Mouse (Mus musculus) forebrain, embryonic 12.5 days (tissue): ENCODE data around the gene Maip1. TPM values are rescaled to one million over a fixed set of nuclear protein-coding genes. Genes with fewer than 3 reads are reported as not detected.

Experiments
- ATAC-seq: fragments of 200-750 bp; cut with Nextera tagmentation; 2 replicates; pipeline ENCODE4 v1.8.0; 2017; ENCODE audit warnings: moderate TSS enrichment; ENCODE audit not compliant: low FRiP score
- H3K27ac ChIP-seq: fragments of 300-500 bp; sonication (generic); 2 replicates; pipeline ENCODE4 v1.5.1; 2016; ENCODE audit warnings: mild to moderate bottlenecking
- H3K27me3 ChIP-seq: fragments of 300-500 bp; sonication (generic); 2 replicates; pipeline ENCODE4 v1.6.1; 2016; ENCODE audit warnings: mild to moderate bottlenecking
- H3K36me3 ChIP-seq: fragments of 300-500 bp; sonication (generic); replicated peaks from 2 replicates; pipeline ENCODE4 v1.6.1; 2016; ENCODE audit warnings: mild to moderate bottlenecking
- H3K4me1 ChIP-seq: fragments of 300-500 bp; sonication (generic); 2 replicates; pipeline ENCODE4 v1.6.1; 2016
- H3K4me2 ChIP-seq: fragments of 300-500 bp; sonication (generic); 2 replicates; pipeline ENCODE4 v1.6.1; 2016; ENCODE audit warnings: mild to moderate bottlenecking, moderate library complexity
- H3K4me3 ChIP-seq: fragments of 300-500 bp; sonication (generic); replicated peaks from 2 replicates; pipeline ENCODE4 v1.5.1; 2016; ENCODE audit warnings: mild to moderate bottlenecking
- H3K9ac ChIP-seq: fragments of 300-500 bp; sonication (generic); 2 replicates; pipeline ENCODE4 v1.6.1; 2016; ENCODE audit warnings: mild to moderate bottlenecking
- H3K9me3 ChIP-seq: fragments of 300-500 bp; sonication (generic); 2 replicates; pipeline ENCODE4 v1.6.1; 2016
- WGBS: fragments of 180-500 bp; shearing (Covaris S2); methylation state at CpG from one replicate; pipeline ENCODE4 v1.1.7; 2016; 5-methylcytosine and 5-hydroxymethylcytosine counted together
- polyA plus RNA-seq: library from polyadenylated mRNA; unstranded; fragments of >200 nt; fragmentation: Nextera tagmentation; extraction: Ambion mirVana; gene quantifications from 2 replicates; pipeline ENCODE4 v1.2.1, GENCODE M21; 2016

Gene Maip1
- polyA plus RNA-seq, 1 experiment from 2014 or later: 16.9 TPM

DNA sequence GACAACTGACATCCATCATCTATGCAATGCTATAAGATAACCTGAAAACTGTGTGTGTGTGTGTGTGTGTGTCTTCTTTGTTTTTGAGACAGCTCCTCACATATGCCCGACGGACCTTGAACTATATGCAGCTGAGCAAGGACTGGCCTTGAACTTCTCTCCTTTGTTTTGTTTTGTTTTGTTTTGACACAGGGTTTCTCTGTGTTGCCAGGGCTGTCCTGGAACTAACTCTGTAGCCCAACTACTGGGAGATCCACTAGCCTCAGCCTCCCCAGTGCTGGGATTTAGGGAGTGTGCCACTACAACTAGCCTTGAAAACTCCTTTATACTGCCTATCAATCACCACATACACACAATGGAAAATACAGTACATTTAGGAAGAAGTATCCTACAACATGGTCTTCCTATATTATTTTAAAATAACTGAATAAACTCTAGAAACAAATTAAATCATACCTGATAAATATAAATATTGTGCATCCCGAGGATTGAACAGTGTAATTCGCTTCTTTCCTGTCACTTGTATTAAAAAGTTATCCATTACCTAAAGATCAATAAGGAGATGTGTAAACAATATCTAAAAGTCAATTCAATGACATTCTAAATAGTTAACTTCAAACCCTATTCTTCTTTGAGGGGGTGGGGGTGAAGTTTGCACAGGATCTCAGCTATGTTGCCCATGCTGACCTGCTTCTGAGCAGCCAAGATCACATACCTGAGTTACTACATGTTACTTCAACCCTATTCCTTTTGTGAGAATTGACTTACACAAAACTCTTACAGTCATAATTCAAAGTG lies 14.9 kb upstream of the Maip1 start:
- Histone ChIP-seq H3K27me3 (no peaks in the 10 kb centered on the region), H3K36me3 (peaks cover 13% of the 10 kb centered on the region), H3K9me3 (no peaks in the 10 kb centered on the region), H3K9ac (no peak overlapping the region), H3K4me1 (no peaks in the 10 kb centered on the region), H3K4me2 (no peak overlapping the region), H3K4me3 (no peak overlapping the region), H3K27ac (no peak overlapping the region)
- ATAC-seq: no peak
- 96% methylated on average over 4 of the region's 4 CpGs for WGBS

- Histone ChIP-seq H3K36me3 (peaks cover 16% of the 10 kb centered on the region), H3K4me1 (no peaks in the 10 kb centered on the region), H3K4me2 (no peak overlapping the region), H3K4me3 (no peak overlapping the region), H3K27ac (no peak overlapping the region), H3K9me3 (no peaks in the 10 kb centered on the region), H3K9ac (no peak overlapping the region), H3K27me3 (no peaks in the 10 kb centered on the region)
- no peak for ATAC-seq
- WGBS: 83% methylated on average over 4 of the region's 4 CpGs
Measured at GRCm38 (mm10) chr1:57392417-57392816, 13.7 kb upstream of the Maip1 start.

GRCm38 (mm10) chr1:57394051-57394450 lies 12.1 kb upstream of the Maip1 start:
- Histone ChIP-seq H3K27me3 (no peaks in the 10 kb centered on the region), H3K4me1 (no peaks in the 10 kb centered on the region), H3K4me3 (no peak overlapping the region), H3K9me3 (no peaks in the 10 kb centered on the region), H3K4me2 (no peak overlapping the region), H3K36me3 (peaks cover 15% of the 10 kb centered on the region), H3K27ac (no peak overlapping the region), H3K9ac (no peak overlapping the region)
- 68% methylated on average over 3 of the region's 3 CpGs for WGBS
- no peak for ATAC-seq

- Histone ChIP-seq H3K4me1 (peaks cover under 1% of the 10 kb centered on the region; the same call in 1 of the 2 replicates), H3K36me3 (peaks cover 12% of the 10 kb centered on the region), H3K4me3 (no peak overlapping the region), H3K27ac (no peak overlapping the region), H3K27me3 (no peaks in the 10 kb centered on the region), H3K4me2 (no peak overlapping the region), H3K9ac (no peak overlapping the region), H3K9me3 (no peaks in the 10 kb centered on the region)
- ATAC-seq: no peak
- WGBS: 91% methylated on average over 2 of the region's 2 CpGs
Measured at GRCm38 (mm10) chr1:57400321-57400720, 5.8 kb upstream of the Maip1 start.

DNA sequence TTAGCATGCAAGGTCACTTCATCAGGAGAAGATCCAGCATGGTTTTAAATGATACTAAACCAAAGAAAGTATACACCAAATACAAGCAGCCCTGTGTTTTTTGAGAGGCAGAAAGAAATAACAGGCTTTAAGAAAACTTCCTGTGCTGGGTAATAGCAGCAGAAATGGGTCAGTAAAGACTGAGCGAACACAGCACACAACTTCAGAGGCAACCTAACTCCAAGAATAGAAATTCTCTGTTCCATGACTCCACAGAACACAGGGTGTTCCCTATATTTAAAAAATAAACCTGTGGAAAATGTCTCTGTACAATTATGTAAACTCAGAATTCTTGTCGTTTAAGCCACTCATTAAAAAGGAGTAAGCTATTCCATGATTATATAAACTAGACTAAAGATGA lies 5.3 kb upstream of the Maip1 start:
- peaks cover 12% of the 10 kb centered on the region for H3K36me3 ChIP-seq
- no peak for ATAC-seq

DNA sequence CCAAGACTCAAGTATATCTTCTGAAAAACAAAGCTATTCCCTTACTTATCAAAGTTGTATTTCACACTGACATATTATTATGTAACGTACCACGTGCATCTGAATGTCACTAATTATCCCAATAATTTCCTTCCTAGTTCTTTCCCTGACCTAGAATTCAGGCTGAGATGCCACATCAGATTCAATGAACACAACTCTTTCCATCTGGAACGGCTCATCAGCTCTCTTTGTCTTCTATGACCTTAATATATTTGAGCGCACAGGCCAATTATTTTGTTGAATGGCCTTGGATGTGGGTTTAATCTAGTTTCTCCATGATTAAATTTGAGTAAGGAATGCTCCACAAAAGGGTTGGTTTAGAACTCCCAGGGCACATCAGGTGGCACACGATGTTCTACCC lies 4.0 kb upstream of the Maip1 start:
- Histone ChIP-seq H3K9ac (no peak overlapping the region), H3K4me3 (no peak overlapping the region), H3K4me1 (peaks cover 7% of the 10 kb centered on the region), H3K9me3 (no peaks in the 10 kb centered on the region), H3K27ac (no peak overlapping the region), H3K36me3 (peaks cover 7% of the 10 kb centered on the region), H3K4me2 (no peak overlapping the region), H3K27me3 (no peaks in the 10 kb centered on the region)
- WGBS: 88% methylated on average over 5 of the region's 5 CpGs
- no peak for ATAC-seq

More for the DNA sequence above, 5.3 kb upstream of the Maip1 start:
- Histone ChIP-seq H3K27ac (no peak overlapping the region), H3K9me3 (no peaks in the 10 kb centered on the region), H3K4me2 (no peak overlapping the region), H3K4me3 (no peak overlapping the region), H3K4me1 (peaks cover 5% of the 10 kb centered on the region), H3K27me3 (no peaks in the 10 kb centered on the region), H3K9ac (no peak overlapping the region)
- 94% methylated on average over 2 of the region's 2 CpGs for WGBS

- H3K9me3 ChIP-seq: no peaks in the 10 kb centered on the region
- no peak for ATAC-seq
- H3K4me2 ChIP-seq: no peak overlapping the region
- no peak overlapping the region for H3K9ac ChIP-seq
- H3K36me3 ChIP-seq: peaks cover 23% of the 10 kb centered on the region
- no peak overlapping the region for H3K27ac ChIP-seq
- peaks cover 25% of the 10 kb centered on the region for H3K4me1 ChIP-seq
- H3K27me3 ChIP-seq: no peaks in the 10 kb centered on the region
- 95% methylated on average over 2 of the region's 2 CpGs for WGBS
- H3K4me3 ChIP-seq: no peak overlapping the region
Measured at GRCm38 (mm10) chr1:57408994-57409393, 2.9 kb downstream of the Maip1 start.

DNA sequence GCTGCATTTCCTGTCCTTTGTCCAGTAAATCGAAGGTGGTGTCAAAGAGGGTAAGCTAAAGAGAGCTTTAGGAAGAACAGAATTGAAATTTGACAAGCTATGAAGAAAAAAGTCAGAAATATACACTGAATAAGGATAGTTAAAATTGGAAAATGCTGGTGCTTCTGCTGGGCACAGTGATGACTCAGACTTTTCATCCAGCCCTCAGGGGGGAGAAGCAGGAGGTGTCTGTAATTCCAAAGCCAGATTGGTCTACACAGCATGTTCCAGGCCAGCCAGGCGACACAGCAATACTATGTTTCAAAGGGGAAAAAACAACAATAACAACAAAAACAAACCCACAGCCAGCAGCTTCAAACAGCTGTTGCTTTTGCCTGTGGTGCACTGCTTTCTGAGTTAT lies 7.3 kb downstream of the Maip1 start:
- Histone ChIP-seq H3K27ac (no peak overlapping the region), H3K4me2 (no peak overlapping the region), H3K4me3 (no peak overlapping the region), H3K36me3 (peaks cover 43% of the 10 kb centered on the region), H3K27me3 (no peaks in the 10 kb centered on the region), H3K9ac (no peak overlapping the region), H3K9me3 (no peaks in the 10 kb centered on the region), H3K4me1 (peaks cover 7% of the 10 kb centered on the region)
- 84% methylated on average over 2 of the region's 2 CpGs for WGBS
- no peak for ATAC-seq

DNA sequence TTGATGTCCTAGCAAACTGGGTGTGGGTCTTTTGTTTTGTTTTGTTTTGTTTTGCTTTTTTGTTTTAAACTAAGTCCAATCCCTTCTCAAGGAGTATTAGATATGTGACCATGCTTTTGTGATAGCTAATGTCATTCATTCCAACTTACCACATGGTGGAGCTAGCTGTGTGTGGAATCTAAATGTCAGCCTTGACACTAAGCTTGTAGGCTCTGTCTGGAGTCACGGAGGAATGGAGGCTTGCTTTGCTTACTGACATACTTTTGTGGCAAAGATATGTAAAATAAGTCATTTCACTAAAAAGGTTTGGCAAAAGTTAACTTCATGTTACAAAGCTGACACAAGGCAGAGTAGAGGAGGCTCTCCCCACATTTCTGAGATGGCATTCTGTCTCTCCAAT lies 17.6 kb downstream of the Maip1 start:
- no peak overlapping the region for H3K27ac ChIP-seq
- no peaks in the 10 kb centered on the region for H3K36me3 ChIP-seq
- ATAC-seq: no peak
- no peaks in the 10 kb centered on the region for H3K9me3 ChIP-seq
- no peak overlapping the region for H3K4me3 ChIP-seq
- H3K9ac ChIP-seq: no peak overlapping the region
- peaks cover 5% of the 10 kb centered on the region for H3K4me1 ChIP-seq
- no peaks in the 10 kb centered on the region for H3K27me3 ChIP-seq
- no peak overlapping the region for H3K4me2 ChIP-seq
- WGBS: 6% methylated on average over 1 of the region's 1 CpGs

DNA sequence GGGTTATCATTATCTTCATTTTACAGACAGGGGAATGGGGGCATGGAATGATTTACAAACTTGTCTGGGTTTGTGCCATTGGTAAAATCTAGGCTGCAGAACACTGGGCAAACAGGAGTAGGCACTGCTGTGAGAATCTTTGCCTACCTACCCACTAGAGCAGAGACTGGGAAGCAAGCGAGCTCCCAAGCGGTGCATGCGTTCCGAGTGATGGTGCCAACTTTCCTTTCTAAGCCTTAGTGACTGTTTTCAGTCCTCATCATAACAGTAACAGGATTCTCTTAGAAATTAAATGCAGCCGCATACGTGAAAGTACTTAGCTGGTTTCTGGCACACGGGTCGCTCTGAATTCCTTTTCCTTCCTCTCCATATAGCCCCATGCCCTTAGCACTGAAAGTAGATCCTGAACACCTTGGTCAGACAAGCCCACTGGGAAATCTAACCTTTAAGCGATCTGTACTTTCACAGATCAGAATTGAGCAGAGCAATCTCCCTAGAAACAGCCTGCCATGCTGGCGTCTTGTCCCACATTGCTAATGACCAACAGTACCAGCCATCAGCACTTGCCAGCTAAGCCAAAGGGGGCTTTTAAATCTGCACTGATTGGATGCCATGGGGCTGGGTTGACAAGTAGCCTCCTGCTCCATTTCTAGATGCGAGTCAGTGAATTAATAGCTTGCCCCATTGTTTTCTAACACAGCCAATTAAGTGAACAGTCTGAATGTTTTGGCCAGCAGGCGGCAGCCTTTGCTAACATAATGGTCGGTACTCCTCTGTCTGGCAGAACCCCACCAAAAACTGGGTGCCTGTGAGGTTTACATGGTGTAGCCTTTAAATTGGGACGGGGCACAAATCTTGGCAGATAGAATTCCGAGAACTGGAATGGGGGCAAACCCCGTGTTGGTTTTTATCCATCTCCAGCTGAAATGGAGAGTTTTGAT lies 22.5 kb downstream of the Maip1 start:
- no peak overlapping the region for H3K9ac ChIP-seq
- WGBS: 51% methylated on average over 16 of the region's 16 CpGs
- peak; percentile 90 for ATAC-seq
- no peak overlapping the region for H3K4me3 ChIP-seq
- H3K4me2 ChIP-seq: peak overlapping the region; percentile 38
- no peaks in the 10 kb centered on the region for H3K9me3 ChIP-seq
- H3K36me3 ChIP-seq: no peaks in the 10 kb centered on the region
- no peak overlapping the region for H3K27ac ChIP-seq
- peaks cover 20% of the 10 kb centered on the region for H3K4me1 ChIP-seq
- no peaks in the 10 kb centered on the region for H3K27me3 ChIP-seq

- H3K9ac ChIP-seq: 0 out of 2 replicates have a peak overlapping the region, but pooled peaks have one; percentile 25
- peak overlapping the region; percentile 50; the same call in 1 of the 2 replicates for H3K27ac ChIP-seq
- no peak overlapping the region; the same call in 1 of the 2 replicates for H3K4me3 ChIP-seq
- 3% methylated on average over 12 of the region's 12 CpGs for WGBS
- H3K4me2 ChIP-seq: peak overlapping the region; percentile 42
- peaks cover 20% of the 10 kb centered on the region for H3K4me1 ChIP-seq
- H3K27me3 ChIP-seq: no peaks in the 10 kb centered on the region
- ATAC-seq: peak; percentile 62
- no peaks in the 10 kb centered on the region for H3K9me3 ChIP-seq
- H3K36me3 ChIP-seq: no peaks in the 10 kb centered on the region
Measured at GRCm38 (mm10) chr1:57429786-57430483, 23.8 kb downstream of the Maip1 start.

- Histone ChIP-seq H3K4me3 (no peak overlapping the region), H3K9ac (no peak overlapping the region), H3K9me3 (no peaks in the 10 kb centered on the region), H3K4me2 (no peak overlapping the region), H3K27me3 (no peaks in the 10 kb centered on the region), H3K27ac (no peak overlapping the region), H3K36me3 (no peaks in the 10 kb centered on the region), H3K4me1 (peaks cover 25% of the 10 kb centered on the region)
- 89% methylated on average over 7 of the region's 7 CpGs for WGBS
- ATAC-seq: no peak
Measured at GRCm38 (mm10) chr1:57433141-57433540, 27.0 kb downstream of the Maip1 start.
